Mouse (Mus musculus): ENCODE results near the gene Akr1e1.

DNA sequence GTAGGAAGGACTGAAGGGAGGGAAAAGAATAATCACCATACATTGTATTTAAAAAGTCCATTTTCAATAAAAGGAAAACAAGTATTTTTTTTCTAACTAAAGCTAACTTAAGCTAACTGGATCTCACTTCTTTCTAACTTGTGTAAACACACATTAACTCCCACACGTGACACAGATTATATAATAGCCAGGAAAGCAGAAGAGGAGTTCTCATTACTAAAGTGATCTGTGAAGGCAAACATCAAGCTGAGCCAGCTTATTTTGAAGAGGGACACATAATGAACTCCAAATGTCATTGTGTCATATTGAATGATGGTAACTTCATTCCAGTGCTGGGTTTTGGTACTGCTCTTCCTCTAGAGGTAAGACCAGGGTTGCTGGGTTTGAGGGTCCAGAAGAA, 35.1 kb downstream of the Akr1e1 start, which contains the start of gene Akr1c21:
- TF ChIP-seq CTCF (IDR thresholded peaks at IDR 0.05; ENCODE audit: low read depth) = no peak
- TF ChIP-seq EP300 (IDR thresholded peaks at IDR 0.05; ENCODE audit: low read depth) = no peak

Measured in liver, postnatal 0 days (tissue).